Mouse (Mus musculus): ENCODE measurements around the gene Abcb6. TPM values are rescaled to one million over a fixed set of nuclear protein-coding genes. Genes with fewer than 3 reads are reported as not detected.

Abcb6 gene
- total RNA-seq, 1 experiment, result 41.0 TPM

- peaks cover 46% of the 10 kb centered on the region for H3K36me3 ChIP-seq (ENCODE audit: control insufficient read depth, insufficient read depth, low read length, poor library complexity, severe bottlenecking)
- no peak for DNase-seq (ENCODE audit: low read depth, low spot score)
- in situ Hi-C loops (cut with MboI; ENCODE audit: low sequenced_read_pairs in 2 of 2, unreplicated experiment in 2 of 2), result no loop called here
- no peak for TF ChIP-seq CHD2 (IDR thresholded peaks at IDR 0.05; ENCODE audit: low read depth, low read length)
- TF ChIP-seq ZNF384 (IDR thresholded peaks at IDR 0.05; ENCODE audit: low read depth, low read length), result no peak
- no peak for TF ChIP-seq MAFK (IDR thresholded peaks at IDR 0.05; ENCODE audit: insufficient read depth, low read depth, low read length)
- no peak for TF ChIP-seq HCFC1 (IDR thresholded peaks at IDR 0.05; ENCODE audit: borderline replicate concordance, insufficient read depth, low read length)
- no peak for TF ChIP-seq ZC3H11A (IDR thresholded peaks at IDR 0.05; ENCODE audit: borderline replicate concordance, low read depth, low read length)
- no peak overlapping the region; the same call in 1 of the 2 replicates for H3K9ac ChIP-seq (ENCODE audit: insufficient read depth, low read depth, low read length, poor library complexity, severe bottlenecking)
- no peak overlapping the region for H3K4me3 ChIP-seq (ENCODE audit: insufficient read depth in 1 of 2, low read depth in 1 of 2, low read length in 2 of 2, poor library complexity in 1 of 2, severe bottlenecking in 1 of 2)
- no peaks in the 10 kb centered on the region for H3K9me3 ChIP-seq (ENCODE audit: control insufficient read depth, insufficient read depth, low read depth, low read length)
- peaks cover 9 to 28% of the 10 kb centered on the region in 2 experiments for H3K4me1 ChIP-seq (ENCODE audit: control insufficient read depth in 2 of 2, insufficient read depth in 2 of 2, low read length in 2 of 2, poor library complexity in 1 of 2)
- no peak overlapping the region for H3K27ac ChIP-seq (ENCODE audit: insufficient read depth, low read depth, low read length, poor library complexity, severe bottlenecking)
Observed at GRCm38 (mm10) chr1:75214886-75215285, 34.7 kb upstream of the Abcb6 start.

- H3K9ac ChIP-seq (ENCODE audit: insufficient read depth, low read depth, low read length, poor library complexity, severe bottlenecking), result no peak overlapping the region
- H3K4me3 ChIP-seq (ENCODE audit: insufficient read depth in 1 of 2, low read depth in 1 of 2, low read length in 2 of 2, poor library complexity in 1 of 2, severe bottlenecking in 1 of 2), result no peak overlapping the region
- peaks cover 46% of the 10 kb centered on the region for H3K36me3 ChIP-seq (ENCODE audit: control insufficient read depth, insufficient read depth, low read length, poor library complexity, severe bottlenecking)
- in situ Hi-C loops (cut with MboI; ENCODE audit: low sequenced_read_pairs in 2 of 2, unreplicated experiment in 2 of 2), result no loop called here
- H3K27ac ChIP-seq (ENCODE audit: insufficient read depth, low read depth, low read length, poor library complexity, severe bottlenecking), result no peak overlapping the region
- DNase-seq (ENCODE audit: low read depth, low spot score), result no peak
- peaks cover 9 to 26% of the 10 kb centered on the region in 2 experiments for H3K4me1 ChIP-seq (ENCODE audit: control insufficient read depth in 2 of 2, insufficient read depth in 2 of 2, low read length in 2 of 2, poor library complexity in 1 of 2)
- TF ChIP-seq HCFC1 (IDR thresholded peaks at IDR 0.05; ENCODE audit: borderline replicate concordance, insufficient read depth, low read length) (no peak), MAFK (IDR thresholded peaks at IDR 0.05; ENCODE audit: insufficient read depth, low read depth, low read length) (no peak), ZC3H11A (IDR thresholded peaks at IDR 0.05; ENCODE audit: borderline replicate concordance, low read depth, low read length) (no peak), ZNF384 (IDR thresholded peaks at IDR 0.05; ENCODE audit: low read depth, low read length) (no peak), CHD2 (IDR thresholded peaks at IDR 0.05; ENCODE audit: low read depth, low read length) (no peak)
- no peaks in the 10 kb centered on the region for H3K9me3 ChIP-seq (ENCODE audit: control insufficient read depth, insufficient read depth, low read depth, low read length)
Observed at GRCm38 (mm10) chr1:75214442-75214841, 34.2 kb upstream of the Abcb6 start.

GRCm38 (mm10) chr1:75213096-75213495, 32.9 kb upstream of the Abcb6 start:
- Histone ChIP-seq H3K9me3 (ENCODE audit: control insufficient read depth, insufficient read depth, low read depth, low read length) (no peaks in the 10 kb centered on the region), H3K27ac (ENCODE audit: insufficient read depth, low read depth, low read length, poor library complexity, severe bottlenecking) (no peak overlapping the region), H3K4me1 (ENCODE audit: control insufficient read depth in 2 of 2, insufficient read depth in 2 of 2, low read length in 2 of 2, poor library complexity in 1 of 2) (peaks cover 11 to 26% of the 10 kb centered on the region in 2 experiments), H3K9ac (ENCODE audit: insufficient read depth, low read depth, low read length, poor library complexity, severe bottlenecking) (no peak overlapping the region), H3K36me3 (ENCODE audit: control insufficient read depth, insufficient read depth, low read length, poor library complexity, severe bottlenecking) (peaks cover 46% of the 10 kb centered on the region), H3K4me3 (ENCODE audit: insufficient read depth in 1 of 2, low read depth in 1 of 2, low read length in 2 of 2, poor library complexity in 1 of 2, severe bottlenecking in 1 of 2) (no peak overlapping the region)
- in situ Hi-C loops (cut with MboI; ENCODE audit: low sequenced_read_pairs in 2 of 2, unreplicated experiment in 2 of 2), result no loop called here
- TF ChIP-seq ZC3H11A (IDR thresholded peaks at IDR 0.05; ENCODE audit: borderline replicate concordance, low read depth, low read length) (no peak), HCFC1 (IDR thresholded peaks at IDR 0.05; ENCODE audit: borderline replicate concordance, insufficient read depth, low read length) (no peak), CHD2 (IDR thresholded peaks at IDR 0.05; ENCODE audit: low read depth, low read length) (no peak), ZNF384 (IDR thresholded peaks at IDR 0.05; ENCODE audit: low read depth, low read length) (no peak), MAFK (IDR thresholded peaks at IDR 0.05; ENCODE audit: insufficient read depth, low read depth, low read length) (no peak)
- no peak for DNase-seq (ENCODE audit: low read depth, low spot score)

GRCm38 (mm10) chr1:75212542-75212941, 32.4 kb upstream of the Abcb6 start:
- no peak for DNase-seq (ENCODE audit: low read depth, low spot score)
- H3K27ac ChIP-seq (ENCODE audit: insufficient read depth, low read depth, low read length, poor library complexity, severe bottlenecking), result no peak overlapping the region
- no peak overlapping the region for H3K4me3 ChIP-seq (ENCODE audit: insufficient read depth in 1 of 2, low read depth in 1 of 2, low read length in 2 of 2, poor library complexity in 1 of 2, severe bottlenecking in 1 of 2)
- in situ Hi-C loops (cut with MboI; ENCODE audit: low sequenced_read_pairs in 2 of 2, unreplicated experiment in 2 of 2), result no loop called here
- peaks cover 8 to 23% of the 10 kb centered on the region in 2 experiments for H3K4me1 ChIP-seq (ENCODE audit: control insufficient read depth in 2 of 2, insufficient read depth in 2 of 2, low read length in 2 of 2, poor library complexity in 1 of 2)
- no peak overlapping the region for H3K9ac ChIP-seq (ENCODE audit: insufficient read depth, low read depth, low read length, poor library complexity, severe bottlenecking)
- peaks cover 46% of the 10 kb centered on the region for H3K36me3 ChIP-seq (ENCODE audit: control insufficient read depth, insufficient read depth, low read length, poor library complexity, severe bottlenecking)
- TF ChIP-seq CHD2 (IDR thresholded peaks at IDR 0.05; ENCODE audit: low read depth, low read length) (no peak), ZC3H11A (IDR thresholded peaks at IDR 0.05; ENCODE audit: borderline replicate concordance, low read depth, low read length) (no peak), ZNF384 (IDR thresholded peaks at IDR 0.05; ENCODE audit: low read depth, low read length) (no peak), MAFK (IDR thresholded peaks at IDR 0.05; ENCODE audit: insufficient read depth, low read depth, low read length) (no peak), HCFC1 (IDR thresholded peaks at IDR 0.05; ENCODE audit: borderline replicate concordance, insufficient read depth, low read length) (no peak)
- H3K9me3 ChIP-seq (ENCODE audit: control insufficient read depth, insufficient read depth, low read depth, low read length), result no peaks in the 10 kb centered on the region
